Mouse (Mus musculus) cerebellum, adult 9-11 months (tissue): ENCODE data around the gene Cnot11.

Source experiments
- DNase-seq: peaks from one replicate; pipeline ENCODE4 v3.0.0; 2022

Gene Cnot11

GRCm38 (mm10) chr1:39534831-39535230 is at the start of gene Cnot11:
Cnot11 (plus strand) TSS chr1:39534992.
- peak; percentile 59 for DNase-seq

- DNase-seq: no peak
Observed at GRCm38 (mm10) chr1:39487370-39487769, 47.4 kb upstream of the Cnot11 start.

GRCm38 (mm10) chr1:39493165-39493564 is 41.6 kb upstream of the Cnot11 start:
- no peak for DNase-seq

GRCm38 (mm10) chr1:39493664-39494063 is 41.1 kb upstream of the Cnot11 start:
- DNase-seq: no peak

- no peak for DNase-seq
Observed at GRCm38 (mm10) chr1:39496995-39497394, 37.8 kb upstream of the Cnot11 start.

- no peak for DNase-seq
Observed at GRCm38 (mm10) chr1:39497748-39498147, 37.0 kb upstream of the Cnot11 start.

- DNase-seq: no peak
Observed at GRCm38 (mm10) chr1:39499485-39499941, 35.3 kb upstream of the Cnot11 start.

GRCm38 (mm10) chr1:39502817-39503633 is 31.8 kb upstream of the Cnot11 start:
- no peak for DNase-seq

- DNase-seq: peak; percentile 38
Observed at GRCm38 (mm10) chr1:39504261-39504660, 30.5 kb upstream of the Cnot11 start.

- no peak for DNase-seq
Observed at GRCm38 (mm10) chr1:39505600-39505999, 29.2 kb upstream of the Cnot11 start.

GRCm38 (mm10) chr1:39511775-39512174 is 23.0 kb upstream of the Cnot11 start:
- DNase-seq: no peak

- no peak for DNase-seq
Observed at GRCm38 (mm10) chr1:39512183-39512582, 22.6 kb upstream of the Cnot11 start.

GRCm38 (mm10) chr1:39515303-39515991 is 19.3 kb upstream of the Cnot11 start:
- DNase-seq: peak; percentile 89

GRCm38 (mm10) chr1:39521326-39521725 is 13.5 kb upstream of the Cnot11 start:
- no peak for DNase-seq

- DNase-seq: no peak
Observed at GRCm38 (mm10) chr1:39522519-39522918, 12.3 kb upstream of the Cnot11 start.

GRCm38 (mm10) chr1:39525763-39526162 is 9.0 kb upstream of the Cnot11 start:
- no peak for DNase-seq

GRCm38 (mm10) chr1:39526371-39527167 is 8.2 kb upstream of the Cnot11 start:
- no peak for DNase-seq

GRCm38 (mm10) chr1:39527432-39527831 is 7.4 kb upstream of the Cnot11 start:
- peak; percentile 66 for DNase-seq

GRCm38 (mm10) chr1:39528319-39528718 is 6.5 kb upstream of the Cnot11 start:
- no peak for DNase-seq

GRCm38 (mm10) chr1:39530258-39530943 is 4.4 kb upstream of the Cnot11 start:
- DNase-seq: peak; percentile 73

- no peak for DNase-seq
Observed at GRCm38 (mm10) chr1:39531036-39531435, 3.8 kb upstream of the Cnot11 start.

- DNase-seq: no peak
Observed at GRCm38 (mm10) chr1:39533917-39534316, 875 bp upstream of the Cnot11 start.
